In the genomic region with DNA sequence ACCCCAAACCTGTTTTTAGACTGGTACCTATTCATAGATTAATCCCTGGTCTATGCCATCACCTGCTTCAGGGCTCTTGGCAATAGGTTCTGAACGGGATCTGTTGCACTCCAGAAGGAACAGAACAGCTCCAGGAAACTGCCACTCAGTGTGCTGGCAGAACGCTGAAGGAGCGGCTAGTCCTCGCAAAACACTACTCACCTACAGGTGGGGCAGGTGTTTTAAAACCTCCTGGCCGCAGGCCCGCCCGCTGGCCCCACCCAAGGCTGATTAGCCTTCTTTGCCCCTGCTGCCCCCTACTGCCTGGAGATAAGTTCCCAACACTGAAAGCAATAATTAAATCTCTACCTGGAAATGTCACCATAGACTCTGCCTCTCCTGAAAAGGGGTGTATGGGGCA, we compare ENCODE assay signal across 9 mouse cellular contexts. TPM values are rescaled to one million over a fixed set of nuclear protein-coding genes. Genes with fewer than 3 reads are reported as not detected.
A peak's percentile ranks its signal among the peaks of the same experiment; 100 is the strongest.
DNase-seq lines count a peak whose midpoint lies in the region; ATAC-seq and TF ChIP-seq lines count a peak whose summit lies in the region.
"Had no signal": no experiment of that assay in that cellular context is flagged by ENCODE, and none has a peak within 500 bp of the region (broad histone marks: within the 10 kb centered on the region; RNA-seq: fewer than 3 reads in every experiment).

Tspan1 (minus strand) TSS at position 198 of the 400 bp plus-strand sequence.

- H3K27ac ChIP-seq in kidney, adult 2 months (ENCODE audit: insufficient read depth, low read depth, low read length): peak within 1 kb of the TSS; percentile 58
- no peak within 1 kb of the TSS for H3K27ac ChIP-seq in kidney, embryonic 14.5 days (ENCODE audit: low read depth, low read length)
- H3K27ac ChIP-seq in intestine, embryonic 15.5 days: 0 out of 2 replicates have a peak within 1 kb of the TSS, but pooled peaks have one; percentile 17
- H3K27ac ChIP-seq in lung, postnatal 0 days (ENCODE audit: low read length): peak within 1 kb of the TSS; percentile 54
- H3K27ac ChIP-seq in hindbrain, embryonic 10.5 days: no peak within 1 kb of the TSS
- H3K27ac ChIP-seq: liver, embryonic 13.5 days had no signal

- no peak for ATAC-seq in kidney, embryonic 14.5 days (ENCODE audit: low FRiP score, low TSS enrichment)
- ATAC-seq in intestine, embryonic 15.5 days: peak; percentile 64
- peak; percentile 84 for ATAC-seq in lung, postnatal 0 days

- H3K36me3 ChIP-seq in kidney, adult 2 months (ENCODE audit: control insufficient read depth, insufficient read depth, low read length): no peaks in the 10 kb centered on the region
- H3K36me3 ChIP-seq in kidney, embryonic 14.5 days (ENCODE audit: control insufficient read depth, insufficient read depth, low read length): no peaks in the 10 kb centered on the region
- H3K36me3 ChIP-seq in intestine, embryonic 15.5 days: no peaks in the 10 kb centered on the region
- no peaks in the 10 kb centered on the region for H3K36me3 ChIP-seq in lung, postnatal 0 days (ENCODE audit: insufficient read depth, low read length)
- no peaks in the 10 kb centered on the region for H3K36me3 ChIP-seq in hindbrain, embryonic 10.5 days
- H3K36me3 ChIP-seq: liver, embryonic 13.5 days had no signal

- H3K4me1 ChIP-seq in kidney, adult 2 months (ENCODE audit: control insufficient read depth, insufficient read depth, low read length): peaks cover 9% of the 10 kb centered on the region
- peaks cover 8% of the 10 kb centered on the region; the same call in 1 of the 2 replicates for H3K4me1 ChIP-seq in kidney, embryonic 14.5 days (ENCODE audit: control insufficient read depth, insufficient read depth, low read length)
- peaks cover 18% of the 10 kb centered on the region; the same call in 1 of the 2 replicates for H3K4me1 ChIP-seq in intestine, embryonic 15.5 days (replicated peaks)
- no peaks in the 10 kb centered on the region; the same call in 1 of the 2 replicates for H3K4me1 ChIP-seq in lung, postnatal 0 days (ENCODE audit: insufficient read depth, low read depth, low read length)
- peaks cover 12% of the 10 kb centered on the region; the same call in 1 of the 2 replicates for H3K4me1 ChIP-seq in hindbrain, embryonic 10.5 days (replicated peaks)

- intact Hi-C loops in heart, postnatal 25 days (cut with DNase I): loop anchor here (2.0 to 5.0 kb wide), 3 partner anchors 80 to 155 kb away; no protein-coding TSS in a partner anchor

- TF ChIP-seq CTCF in kidney, adult 2 months (conservative IDR thresholded peaks at IDR 0.05; ENCODE audit: insufficient read depth, insufficient read length, low read depth, low read length): peak; percentile 43; the same call in 1 of the 2 replicates
- TF ChIP-seq CTCF in lung, postnatal 0 days (IDR thresholded peaks at IDR 0.05): peak; percentile 70

- no peak within 1 kb of the TSS for H3K4me2 ChIP-seq in kidney, embryonic 14.5 days (replicated peaks; ENCODE audit: low read depth, low read length)
- H3K4me2 ChIP-seq in intestine, embryonic 15.5 days (replicated peaks): peak within 1 kb of the TSS; percentile 24; the same call in 1 of the 2 replicates
- H3K4me2 ChIP-seq in lung, postnatal 0 days (replicated peaks; ENCODE audit: low read depth, low read length): 0 out of 2 replicates have a peak within 1 kb of the TSS, but pooled peaks have one; percentile 19
- H3K4me2 ChIP-seq: liver, embryonic 13.5 days had no signal

- TF ChIP-seq EP300 in lung, postnatal 0 days (IDR thresholded peaks at IDR 0.05): no peak

- no peak within 1 kb of the TSS for H3K4me3 ChIP-seq in kidney, adult 2 months (ENCODE audit: insufficient read depth, low read depth, low read length)
- no peak within 1 kb of the TSS for H3K4me3 ChIP-seq in kidney, embryonic 14.5 days (ENCODE audit: low read length)
- H3K4me3 ChIP-seq in intestine, embryonic 15.5 days (replicated peaks): 0 out of 2 replicates have a peak within 1 kb of the TSS, but pooled peaks have one; percentile 3
- no peak within 1 kb of the TSS for H3K4me3 ChIP-seq in lung, postnatal 0 days (ENCODE audit: low read depth, low read length)
- H3K4me3 ChIP-seq in hindbrain, embryonic 10.5 days: no peak within 1 kb of the TSS
- H3K4me3 ChIP-seq: liver, embryonic 13.5 days had no signal

- peak; percentile 77 for DNase-seq in kidney, adult 2 months
- DNase-seq in ES-CJ7 (ENCODE audit: low read depth, low spot score) (peak; percentile 46), MN1 (ENCODE audit: low spot score) (no peak)
- peak; percentile 88 for DNase-seq in lung, postnatal 0 days (ENCODE audit: low spot score)
- no peak for DNase-seq in heart, postnatal 25 days (ENCODE audit: low spot score)
- DNase-seq in hindbrain, embryonic 10.5 days (ENCODE audit: low spot score): no peak
- DNase-seq: liver, embryonic 13.5 days had no signal

- no peak within 1 kb of the TSS for H3K9ac ChIP-seq in kidney, embryonic 14.5 days (ENCODE audit: low read depth, low read length)
- H3K9ac ChIP-seq in intestine, embryonic 15.5 days: no peak within 1 kb of the TSS
- no peak within 1 kb of the TSS for H3K9ac ChIP-seq in lung, postnatal 0 days (replicated peaks; ENCODE audit: low read depth)
- H3K9ac ChIP-seq: liver, embryonic 13.5 days had no signal

- H3K9me3 ChIP-seq in kidney, embryonic 14.5 days (ENCODE audit: control insufficient read depth, low read length): no peaks in the 10 kb centered on the region
- H3K9me3 ChIP-seq in intestine, embryonic 15.5 days: no peaks in the 10 kb centered on the region
- no peaks in the 10 kb centered on the region for H3K9me3 ChIP-seq in lung, postnatal 0 days (ENCODE audit: low read length)
- no peaks in the 10 kb centered on the region for H3K9me3 ChIP-seq in hindbrain, embryonic 10.5 days
- H3K9me3 ChIP-seq: liver, embryonic 13.5 days had no signal

- no peak for TF ChIP-seq POLR2A in kidney, adult 2 months (IDR thresholded peaks at IDR 0.05; ENCODE audit: low read depth, low read length)

- H3K27me3 ChIP-seq in kidney, adult 2 months (replicated peaks; ENCODE audit: control insufficient read depth, insufficient read depth, low read length): no peaks in the 10 kb centered on the region
- no peaks in the 10 kb centered on the region for H3K27me3 ChIP-seq in kidney, embryonic 14.5 days (ENCODE audit: control insufficient read depth, insufficient read depth, low read length)
- H3K27me3 ChIP-seq in intestine, embryonic 15.5 days (replicated peaks): no peaks in the 10 kb centered on the region
- H3K27me3 ChIP-seq in lung, postnatal 0 days (replicated peaks; ENCODE audit: insufficient read depth, low read length): no peaks in the 10 kb centered on the region
- no peaks in the 10 kb centered on the region for H3K27me3 ChIP-seq in hindbrain, embryonic 10.5 days (ENCODE audit: insufficient read depth, poor library complexity, severe bottlenecking)

- 31% methylated on average over 7 of the region's 7 CpGs for WGBS in kidney, adult 2 months
- 30% methylated on average over 7 of the region's 7 CpGs for WGBS in kidney, embryonic 14.5 days
- 24% methylated on average over 7 of the region's 7 CpGs for WGBS in intestine, embryonic 15.5 days
- 25% methylated on average over 7 of the region's 7 CpGs for WGBS in lung, postnatal 0 days
- WGBS in hindbrain, embryonic 10.5 days: 33% methylated on average over 7 of the region's 7 CpGs

RNA-seq across cellular contexts. Expression of gene Tspan1, which starts in this region (rescaled TPM):
- 44.0 TPM in 2 replicates for polyA plus RNA-seq in kidney, adult 2 months (2012; rRNA removed)
- polyA plus RNA-seq in kidney, embryonic 14.5 days (2014; fragmentation: Nextera tagmentation; extraction: Ambion mirVana): 0.50 and 0.89 TPM in 2 replicates
- 35.7 and 43.6 TPM in 2 replicates for polyA plus RNA-seq in intestine, embryonic 15.5 days (2015; fragmentation: Nextera tagmentation; extraction: Ambion mirVana)
- 118 and 131 TPM in 2 replicates for polyA plus RNA-seq in lung, postnatal 0 days (2015; fragmentation: Nextera tagmentation; extraction: Ambion mirVana)
- not detected for total RNA-seq in heart, postnatal 25 days (2021)
- 0.26 TPM in 1 of 2 replicates, not detected in the other for polyA plus RNA-seq in hindbrain, embryonic 10.5 days (2016; fragmentation: Nextera tagmentation; extraction: Ambion mirVana)
- polyA plus RNA-seq: liver, embryonic 13.5 days had no signal

Comparison
In these comparisons a context has a peak if more than half of its experiments do, and no peak if none do; other contexts are left out.
1. RNA of gene Tspan1 (polyA plus RNA-seq): 118 to 131 TPM in lung, postnatal 0 days, 44.0 TPM in kidney, adult 2 months and 35.7 to 43.6 TPM in intestine, embryonic 15.5 days; 0.50 to 0.89 TPM in kidney, embryonic 14.5 days and 0.26 TPM in hindbrain, embryonic 10.5 days; every median in the first group is over 10 times any median in the second.
2. H3K27ac ChIP-seq: peak in kidney, adult 2 months (single experiment), intestine, embryonic 15.5 days (single experiment) and lung, postnatal 0 days (single experiment); none in kidney, embryonic 14.5 days (single experiment) and hindbrain, embryonic 10.5 days (single experiment).
3. DNase-seq: peak in kidney, adult 2 months (single experiment), ES-CJ7 (single experiment) and lung, postnatal 0 days (single experiment); none in MN1 (single experiment), heart, postnatal 25 days (single experiment) and hindbrain, embryonic 10.5 days (single experiment).